Mouse (Mus musculus): ENCODE results near the gene Lurap1l. TPM values are rescaled to one million over a fixed set of nuclear protein-coding genes. Genes with fewer than 3 reads are reported as not detected.
"Not testable (repeated sequence)": the region's sequence is repeated elsewhere in the genome, so short reads cannot be mapped to it uniquely, and the experiment has no call there.

The Lurap1l gene
- total RNA-seq, 4 experiments from 2014 or later = 0.60 to 0.64 (median 0.62) TPM

DNA sequence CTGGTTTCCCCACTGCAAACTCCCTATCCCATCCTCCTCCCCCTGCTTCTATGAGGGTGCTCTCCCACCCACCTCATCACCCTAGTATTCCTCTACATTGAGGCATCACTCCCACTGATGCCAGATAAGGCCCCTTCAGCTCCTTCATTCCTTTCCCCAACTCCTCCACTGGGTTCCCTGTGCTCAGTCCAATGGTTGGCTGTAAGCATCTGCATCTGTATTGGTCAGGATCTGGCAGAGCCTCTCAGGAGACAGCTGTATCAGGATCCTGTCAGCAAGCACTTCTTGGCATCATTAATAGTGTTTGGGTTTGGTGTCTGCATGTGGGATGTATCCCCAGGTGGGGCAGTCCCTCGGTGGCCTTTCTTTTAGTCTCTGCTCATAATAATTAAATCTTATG lies 6.7 kb downstream of the Lurap1l start:
- not testable (repeated sequence) for DNase-seq (ENCODE audit: low spot score in 2 of 2)

DNA sequence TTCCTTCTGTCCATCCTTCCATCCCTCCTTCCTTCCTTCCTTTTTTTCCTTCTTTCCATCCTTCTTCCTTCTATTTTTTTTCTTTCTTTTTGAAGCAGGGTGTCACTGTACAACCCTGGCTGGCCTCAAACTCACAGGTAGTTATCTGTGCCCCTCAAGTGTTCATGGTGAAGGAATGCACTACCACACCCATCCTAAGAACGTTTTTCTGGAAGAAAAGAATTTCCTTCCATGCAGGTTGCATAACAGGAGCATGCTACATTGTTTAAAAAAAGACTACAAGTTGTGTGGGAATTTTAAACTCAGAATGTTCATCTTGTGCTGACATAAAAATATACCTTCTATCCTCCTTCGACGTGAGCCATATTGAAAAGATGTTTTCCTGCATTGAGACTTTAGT lies 7.4 kb downstream of the Lurap1l start:
- no peak for DNase-seq (ENCODE audit: low spot score in 2 of 2)

DNA sequence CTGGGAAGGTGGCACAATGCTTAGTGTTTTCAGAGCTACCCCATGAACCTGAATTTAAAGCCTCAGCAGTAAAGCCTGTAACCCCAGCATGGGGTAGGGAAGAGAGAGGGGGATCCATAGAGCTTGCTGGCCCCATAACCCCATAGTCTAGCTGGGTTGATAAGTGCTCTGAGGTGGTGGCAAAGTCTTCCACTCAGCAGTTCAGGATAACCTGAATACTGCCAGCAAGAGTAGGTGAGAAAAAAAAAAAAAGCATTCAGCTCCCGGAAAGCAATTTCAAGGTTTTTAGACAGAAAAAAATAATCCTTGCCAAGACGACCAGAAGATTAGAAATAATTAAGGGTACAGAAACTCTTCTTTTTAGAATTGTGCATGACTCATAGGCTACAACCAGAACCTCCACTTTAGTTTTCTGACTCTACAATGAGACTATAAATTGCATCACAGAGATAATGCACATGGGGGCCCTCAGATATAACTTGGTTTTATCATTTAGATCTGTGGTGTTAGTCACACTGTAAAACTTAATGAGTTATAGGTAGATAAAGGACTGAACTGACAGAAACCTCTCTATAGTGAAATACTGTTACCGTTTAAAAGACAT lies 8.2 kb downstream of the Lurap1l start:
- no peak for DNase-seq (ENCODE audit: low spot score in 2 of 2)

DNA sequence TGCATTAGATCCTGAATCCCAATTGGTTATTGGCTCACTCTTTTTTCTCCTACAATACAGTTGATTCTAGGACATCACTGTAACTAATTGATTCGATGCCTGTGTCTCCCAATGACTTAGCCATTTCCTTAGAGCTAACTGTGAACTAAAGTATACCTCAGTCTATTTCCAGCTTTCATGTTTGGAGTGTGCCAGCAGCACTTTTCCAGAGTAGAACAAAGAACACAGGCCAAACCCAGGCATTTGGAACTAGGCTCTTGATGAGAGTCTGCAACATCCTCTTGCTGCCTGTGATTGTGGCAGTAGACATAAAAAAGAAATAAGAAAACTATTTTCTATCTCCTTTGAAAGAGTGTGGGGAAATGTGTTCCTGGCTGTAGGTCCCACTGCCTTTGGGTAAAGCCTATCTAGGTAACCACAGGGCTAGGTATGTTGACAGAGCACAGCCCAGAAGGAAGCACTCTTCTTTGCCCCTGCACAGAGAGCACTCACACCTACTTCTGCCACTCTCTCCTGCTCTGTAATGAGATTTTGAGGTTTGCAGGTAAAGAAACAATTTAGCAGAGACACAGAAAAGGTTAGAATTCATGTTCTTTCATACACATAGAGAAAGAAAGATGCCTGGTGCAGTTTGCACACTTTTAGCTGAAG lies 8.9 kb downstream of the Lurap1l start:
- no peak for DNase-seq (ENCODE audit: low spot score in 2 of 2)

DNA sequence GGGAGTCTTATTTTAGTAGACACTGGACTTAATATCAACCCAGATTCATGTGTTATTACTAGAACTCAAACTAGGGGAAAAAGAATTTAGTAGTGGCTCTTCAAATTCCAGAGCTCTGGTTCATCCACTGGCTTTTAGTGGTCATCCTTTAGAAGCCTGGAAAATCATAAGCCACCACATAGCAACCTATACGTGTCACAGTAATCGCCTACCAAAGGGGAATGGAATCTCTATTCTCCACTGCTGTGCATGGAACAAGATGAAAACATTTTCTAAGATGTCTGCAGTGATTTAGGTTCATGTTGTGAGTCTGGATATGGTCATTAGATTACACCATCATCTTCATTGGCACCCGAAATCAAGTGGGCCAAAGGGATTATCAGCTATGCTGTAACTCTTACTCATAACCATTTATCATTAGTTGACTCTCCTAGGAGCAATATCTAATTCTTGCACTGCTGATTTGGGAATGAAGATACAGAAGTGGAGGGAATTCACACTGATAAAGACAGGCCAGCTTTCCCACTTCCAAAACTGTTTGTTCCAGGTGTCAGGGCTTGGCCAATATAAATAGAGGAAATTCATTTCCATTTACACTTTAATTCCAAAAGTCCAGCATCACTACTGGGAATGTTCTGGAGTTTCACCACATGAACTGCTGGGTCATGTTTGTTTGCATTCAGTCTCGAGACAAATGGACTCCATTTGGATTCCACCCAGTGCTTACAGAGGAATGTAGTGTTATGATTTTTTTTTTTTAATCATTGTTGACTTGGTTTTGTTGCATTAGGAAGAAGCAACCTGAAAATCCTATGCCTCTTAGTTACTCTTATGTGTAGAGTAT lies 11.4 kb downstream of the Lurap1l start:
- DNase-seq (ENCODE audit: low spot score in 2 of 2) = no peak

DNA sequence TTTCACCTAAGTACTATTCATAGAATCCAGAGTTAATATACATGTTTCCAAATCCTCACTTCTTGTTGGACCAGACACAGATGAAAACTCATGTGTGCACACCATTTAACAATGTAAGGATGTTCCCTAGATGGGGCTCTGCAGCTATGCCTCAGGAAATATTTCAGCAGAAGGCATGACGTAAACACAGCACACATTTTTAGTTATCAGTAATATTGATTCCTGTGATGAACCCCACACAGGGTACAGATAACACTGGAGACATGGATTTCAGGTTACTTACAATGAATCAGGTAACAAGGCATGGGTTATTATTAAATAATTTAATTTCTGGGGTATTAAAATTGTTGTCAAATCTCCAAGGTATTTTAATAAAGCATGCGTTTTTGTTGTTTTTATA lies 12.2 kb downstream of the Lurap1l start:
- DNase-seq (ENCODE audit: low spot score in 2 of 2) = no peak

DNA sequence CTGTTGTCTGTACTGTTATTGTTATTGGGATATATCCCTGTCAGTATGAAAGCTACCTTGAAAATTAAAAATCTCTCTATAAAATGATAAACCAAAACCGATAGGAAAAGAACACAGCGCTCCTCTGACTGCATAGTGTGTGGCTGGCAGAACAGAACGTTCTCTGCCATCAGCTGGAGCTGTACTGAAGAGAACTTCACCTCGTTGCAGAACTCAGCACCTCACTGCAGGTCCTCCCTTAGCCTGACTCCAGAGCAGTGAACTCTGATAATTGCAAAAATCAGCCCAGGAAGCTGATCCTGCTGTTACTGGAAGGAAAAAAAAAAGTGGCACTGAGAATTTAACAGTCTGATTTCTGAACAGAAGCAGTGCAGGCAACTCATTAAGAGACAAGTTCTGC lies 14.4 kb downstream of the Lurap1l start:
- DNase-seq (ENCODE audit: low spot score in 2 of 2) = no peak

DNA sequence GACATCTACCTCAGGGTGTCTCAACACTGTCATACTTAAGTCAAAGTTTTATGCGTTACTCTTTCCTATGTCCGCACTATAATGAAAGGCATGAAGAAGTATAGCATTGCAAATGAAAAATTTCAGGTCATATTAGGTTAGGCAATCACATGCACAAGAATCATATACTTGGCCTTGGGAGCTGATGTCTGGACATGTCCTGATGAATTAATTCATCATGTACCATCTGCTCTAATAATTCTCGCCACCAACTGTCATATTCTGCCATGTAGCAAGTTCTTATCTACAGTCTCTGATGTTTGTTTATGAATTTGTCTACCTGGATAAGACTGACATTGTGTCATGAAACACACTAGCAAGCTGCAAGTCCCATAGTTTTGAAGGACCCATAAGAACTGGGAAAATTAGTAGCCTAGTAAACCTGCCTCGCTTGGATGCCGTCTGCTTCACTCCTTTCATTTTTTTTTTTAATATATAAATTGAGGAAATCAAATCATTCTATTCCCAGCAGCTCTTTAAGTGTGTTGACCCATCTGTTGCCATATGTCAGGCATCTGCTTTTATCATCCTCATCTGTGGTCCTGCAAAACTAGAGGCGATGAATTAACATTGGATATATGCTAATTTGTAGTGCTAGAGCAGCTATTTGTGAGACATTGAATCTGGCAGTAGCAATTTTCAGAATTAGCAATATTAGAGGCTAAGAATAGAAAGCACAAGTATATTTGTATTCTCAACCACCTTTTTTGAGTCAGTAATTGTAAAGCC lies 15.5 kb downstream of the Lurap1l start:
- no peak for DNase-seq (ENCODE audit: low spot score in 2 of 2)

DNA sequence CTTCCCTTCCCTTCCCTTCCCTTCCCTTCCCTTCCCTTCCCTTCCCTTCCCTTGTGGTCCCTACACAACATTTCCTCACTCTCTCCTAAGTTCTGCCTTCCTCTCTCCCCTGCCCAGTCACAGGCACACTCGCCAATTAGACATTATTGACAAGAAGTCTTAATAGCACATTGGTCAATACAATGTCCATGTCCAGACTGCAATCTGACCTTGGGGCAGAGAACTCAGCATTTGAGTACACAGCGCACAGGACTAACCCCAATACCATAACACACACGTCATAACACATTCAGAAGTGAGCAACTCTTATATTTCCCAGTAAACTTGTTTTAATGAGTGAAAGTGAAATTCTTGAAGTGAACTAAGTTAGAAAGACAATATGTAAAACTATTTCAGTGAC lies 24.3 kb downstream of the Lurap1l start:
- DNase-seq (ENCODE audit: low spot score in 2 of 2) = no peak

DNA sequence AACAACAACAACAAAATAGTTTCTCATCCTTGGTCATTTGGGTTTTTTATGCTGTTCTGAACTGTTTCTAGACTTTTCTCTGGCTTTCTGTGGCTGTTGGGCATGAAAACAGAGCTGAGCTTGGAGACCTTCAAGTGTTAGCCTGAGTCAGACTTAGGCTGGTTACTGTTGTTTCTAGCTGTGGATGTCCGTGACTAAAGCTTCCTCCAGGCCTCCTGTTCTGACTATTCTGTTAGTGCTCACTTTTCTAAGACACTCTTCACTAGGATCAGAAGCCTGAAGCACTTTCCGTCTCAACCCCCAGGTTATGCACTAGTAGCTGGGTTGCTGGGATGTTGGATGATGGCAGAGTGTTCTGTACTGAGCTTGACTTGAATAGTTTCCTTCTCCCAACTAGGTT lies 28.7 kb downstream of the Lurap1l start:
- DNase-seq (ENCODE audit: low spot score in 2 of 2) = no peak

DNA sequence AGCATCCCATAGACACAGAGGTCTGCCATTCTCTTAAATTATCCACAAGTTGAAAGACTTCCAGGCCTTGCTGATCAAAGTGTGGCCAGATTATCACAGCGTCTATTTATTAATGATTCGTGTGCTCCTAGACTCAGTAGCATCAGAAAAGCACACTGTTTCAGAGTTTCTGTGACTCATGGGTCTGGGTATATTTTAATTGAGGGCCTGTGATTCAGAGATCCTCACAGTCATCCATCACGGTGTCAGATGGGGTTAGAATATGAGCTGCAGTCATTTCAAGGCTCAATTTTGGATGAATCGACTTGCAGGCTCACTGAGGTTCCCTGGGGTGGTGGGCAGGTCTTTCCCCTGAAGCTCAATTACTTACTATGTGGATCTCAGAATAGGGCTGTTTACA lies 30.5 kb downstream of the Lurap1l start:
- DNase-seq (ENCODE audit: low spot score in 2 of 2) = no peak

DNA sequence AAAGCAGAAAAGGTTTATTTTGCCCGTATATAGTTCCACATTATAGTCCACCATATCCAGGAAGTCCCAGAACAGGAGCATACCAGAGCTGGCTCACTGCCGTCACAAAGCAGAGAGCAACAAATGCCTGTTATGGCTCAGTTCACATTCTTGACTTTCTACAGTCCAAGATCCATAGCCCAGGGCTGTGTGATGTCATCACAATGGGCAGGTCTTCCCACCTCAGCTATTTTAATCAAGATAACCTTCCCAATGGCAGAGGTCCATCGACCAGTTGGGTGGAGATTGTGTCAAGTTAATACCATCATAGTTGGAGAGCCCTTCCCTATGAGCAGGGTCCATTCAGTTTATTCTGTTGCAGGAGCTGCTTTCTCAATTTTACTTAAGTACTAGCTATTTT lies 31.5 kb downstream of the Lurap1l start:
- no peak for DNase-seq (ENCODE audit: low spot score in 2 of 2)

DNA sequence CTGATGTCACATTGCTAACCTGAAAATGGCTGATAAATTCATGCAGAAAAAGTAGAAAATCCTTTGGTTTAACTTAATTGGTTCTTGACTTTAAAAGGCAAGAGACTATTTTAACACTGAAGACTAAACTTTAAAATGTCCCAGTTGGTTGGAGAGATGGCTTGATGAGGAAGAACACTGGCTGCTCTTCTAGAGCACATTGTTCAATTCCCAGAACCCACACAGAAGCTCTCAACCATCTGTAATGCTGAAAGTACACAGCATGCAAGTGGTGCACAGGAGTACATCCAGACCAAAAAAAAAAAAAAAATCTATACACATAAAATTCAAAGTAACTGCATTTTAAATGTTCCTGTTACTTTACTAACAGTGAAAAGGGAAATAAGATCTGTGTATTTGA lies 34.2 kb downstream of the Lurap1l start:
- no peak for DNase-seq (ENCODE audit: low spot score in 2 of 2)

DNA sequence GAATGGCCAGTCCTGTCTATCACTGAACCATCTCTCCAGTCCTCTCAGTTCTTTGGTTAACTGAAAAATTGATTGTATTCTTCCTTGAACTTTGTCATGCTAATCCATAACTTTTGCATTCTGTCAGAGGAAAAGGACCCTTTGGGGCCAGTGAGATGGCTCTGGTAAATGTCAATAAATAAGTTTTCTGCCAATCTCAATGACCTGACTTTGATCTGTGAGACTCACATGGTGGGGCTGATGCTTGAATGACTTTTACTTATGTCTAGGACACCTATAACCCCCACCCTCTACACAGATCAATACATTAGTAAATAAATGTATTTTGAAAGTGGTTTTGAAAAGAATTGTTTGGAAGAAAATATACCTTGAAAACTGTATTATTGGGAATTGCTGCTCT lies 38.7 kb downstream of the Lurap1l start:
- DNase-seq (ENCODE audit: low spot score in 2 of 2) = no peak

DNA sequence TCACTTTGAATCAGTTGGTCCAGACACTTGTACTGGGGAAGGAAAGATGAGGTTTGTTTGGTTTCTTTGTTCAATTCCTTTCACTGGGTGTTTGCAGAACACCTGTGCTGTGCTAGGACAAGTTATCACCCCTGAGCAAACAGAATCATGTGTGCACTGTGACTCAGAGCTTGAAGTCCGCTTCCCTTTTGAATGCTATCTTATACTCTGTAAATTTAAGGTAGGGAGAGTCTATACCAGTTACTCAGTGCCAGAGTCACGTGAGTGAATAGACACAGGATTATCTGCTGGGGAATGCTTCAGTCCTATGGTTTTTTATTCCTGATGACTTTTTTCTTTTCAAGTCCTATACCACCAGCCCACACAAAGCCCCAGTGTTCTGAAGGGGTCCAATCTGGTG lies 39.3 kb downstream of the Lurap1l start:
- DNase-seq (ENCODE audit: low spot score in 2 of 2) = no peak

DNA sequence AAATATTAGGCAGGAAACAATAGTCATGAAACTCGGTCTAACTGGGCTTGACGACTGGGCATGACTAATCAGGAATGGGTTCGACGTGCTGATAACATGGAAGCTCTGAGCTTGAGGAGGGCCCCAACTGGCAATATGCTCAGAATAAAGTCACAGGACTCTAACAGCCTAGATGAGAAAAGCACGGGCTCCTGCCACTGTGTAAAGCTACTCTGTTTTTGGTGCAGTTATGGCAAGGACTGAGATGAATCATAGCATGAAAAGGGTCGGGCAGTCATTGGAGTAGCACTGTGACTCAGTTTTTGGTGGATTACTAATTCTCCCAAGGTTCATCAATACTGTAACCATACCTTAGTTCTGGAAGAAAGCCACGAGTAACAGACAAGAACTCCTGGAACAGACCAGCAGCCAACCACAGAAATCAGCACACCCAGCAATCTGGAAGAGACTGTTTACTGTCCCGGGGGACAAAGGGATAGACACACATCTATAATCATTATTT lies 39.9 kb downstream of the Lurap1l start:
- no peak for DNase-seq (ENCODE audit: low spot score in 2 of 2)

DNA sequence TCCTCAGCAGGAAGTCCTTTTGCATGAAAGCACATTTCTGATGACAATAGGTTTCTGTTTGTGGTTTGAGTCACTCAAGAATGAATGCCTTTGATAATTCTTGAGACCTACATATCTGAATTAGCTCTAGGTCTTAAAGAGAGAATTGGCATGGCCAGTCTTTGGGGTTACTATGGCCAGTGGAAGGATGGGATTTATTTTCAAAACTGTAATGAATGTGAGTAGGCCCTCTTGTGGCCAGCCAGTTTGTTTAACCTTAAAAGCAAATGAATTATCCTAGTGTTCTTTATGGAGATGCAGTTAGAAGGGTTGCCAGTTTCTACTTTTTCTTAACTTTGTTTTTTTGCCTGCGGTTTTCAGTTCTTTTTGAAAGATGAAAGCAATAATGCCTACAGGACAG lies 42.2 kb downstream of the Lurap1l start:
- DNase-seq (ENCODE audit: low spot score in 2 of 2) = no peak

DNA sequence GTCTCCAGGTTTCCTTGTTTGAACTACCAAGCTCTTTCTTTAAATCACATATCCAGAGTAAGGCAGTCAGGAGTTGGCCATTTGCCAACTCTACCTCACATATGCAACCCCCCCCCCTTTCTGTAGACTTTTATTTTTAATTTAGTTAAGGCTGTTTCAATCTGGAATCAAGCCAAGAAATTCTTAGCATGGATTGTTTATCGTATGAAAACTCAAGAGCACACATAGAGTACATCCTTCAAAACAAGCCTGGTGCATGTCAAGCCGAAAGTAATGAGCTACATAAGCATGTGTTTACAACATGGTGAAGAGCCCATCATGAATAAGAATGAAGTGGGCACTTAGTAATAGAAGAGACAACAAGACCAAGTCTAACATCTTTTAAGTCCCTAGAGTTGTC lies 45.5 kb downstream of the Lurap1l start:
- DNase-seq (ENCODE audit: low spot score in 2 of 2) = no peak

DNA sequence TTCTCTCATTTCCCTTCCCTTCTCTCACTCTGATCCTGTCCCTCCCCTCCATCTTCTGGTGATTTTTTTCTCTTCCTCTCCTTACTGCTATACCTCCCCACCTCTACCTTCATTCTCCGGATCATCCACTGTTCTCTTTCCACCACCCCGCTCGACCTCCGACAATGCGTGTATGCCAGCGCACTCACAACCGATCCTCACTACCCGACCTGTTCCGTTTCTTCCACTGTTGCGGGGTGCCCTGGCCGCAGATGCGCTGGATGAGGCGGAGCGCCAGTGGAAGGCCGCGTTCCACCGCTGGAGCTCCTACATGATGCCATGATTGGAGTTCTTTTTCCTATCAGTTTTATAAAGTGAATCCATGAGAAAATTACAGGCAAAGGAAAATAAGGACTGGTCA lies 57.1 kb downstream of the Lurap1l start:
- DNase-seq (ENCODE audit: low spot score in 2 of 2) = no peak

DNA sequence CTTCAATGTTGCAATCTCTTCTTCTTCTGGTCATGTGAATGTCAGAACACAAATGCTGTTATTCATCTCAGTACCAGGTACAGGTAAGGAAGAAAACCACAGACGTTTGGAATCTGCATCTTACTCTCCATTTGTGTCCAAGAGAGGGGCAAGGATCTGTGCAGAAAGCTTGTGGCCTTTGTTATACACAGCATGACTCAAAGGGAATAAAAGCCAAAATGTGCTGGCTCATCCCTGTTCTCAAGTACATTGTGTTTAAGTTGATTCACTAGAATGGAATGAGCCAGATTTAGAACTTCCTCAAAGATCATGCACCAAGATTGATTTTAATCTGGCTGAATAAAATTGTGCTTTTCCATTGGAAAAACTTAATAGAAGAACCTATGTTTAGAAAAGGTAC lies 61.4 kb downstream of the Lurap1l start:
- DNase-seq (ENCODE audit: low spot score in 2 of 2) = no peak

DNA sequence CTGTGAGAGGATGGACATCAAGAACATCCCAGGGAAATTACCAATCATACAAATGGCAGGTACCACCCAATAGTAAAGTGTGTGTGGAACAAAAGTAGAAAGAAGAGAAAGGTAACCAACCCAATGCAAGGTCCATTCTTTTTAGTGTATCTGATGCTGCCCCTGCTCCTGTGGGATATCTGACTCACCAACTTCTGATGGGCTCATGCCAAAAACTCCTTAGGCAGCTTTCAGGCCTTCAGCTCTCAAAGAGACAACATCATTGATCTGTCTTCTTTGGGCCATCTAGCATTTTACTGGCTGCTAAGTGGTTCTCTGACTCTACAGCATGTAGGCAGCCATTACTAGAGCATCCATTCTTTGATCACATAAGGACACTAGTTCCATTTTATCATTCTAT lies 63.5 kb downstream of the Lurap1l start:
- DNase-seq (ENCODE audit: low spot score in 2 of 2) = no peak

DNA sequence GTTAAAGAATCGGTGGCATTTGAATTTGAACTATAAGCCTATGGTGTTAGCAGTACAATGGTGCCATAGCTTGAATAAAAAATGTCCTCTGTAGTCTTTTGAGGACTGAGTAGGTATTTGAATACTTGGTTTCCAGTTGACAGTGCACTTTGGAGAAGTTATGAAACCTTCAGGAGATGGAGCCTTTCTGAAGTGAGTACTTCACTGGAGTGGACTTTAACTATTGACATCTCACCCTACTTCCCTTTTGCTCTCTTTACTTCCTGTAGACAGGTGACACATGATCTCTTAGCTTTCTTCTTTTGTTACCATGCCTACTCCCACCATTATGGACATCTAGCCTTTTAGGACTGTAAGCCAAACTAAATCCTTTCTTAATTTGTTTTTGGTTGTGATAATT lies 80.4 kb downstream of the Lurap1l start:
- no peak for DNase-seq (ENCODE audit: low spot score in 2 of 2)
